Mouse (Mus musculus): Measurements from ENCODE around the gene Notch3. TPM values are rescaled to one million over a fixed set of nuclear protein-coding genes. Genes with fewer than 3 reads are reported as not detected.
A peak's percentile ranks its signal among the peaks of the same experiment; 100 is the strongest.
"Not testable (repeated sequence)": the region's sequence is repeated elsewhere in the genome, so short reads cannot be mapped to it uniquely, and the experiment has no call there.

The Notch3 gene
- polyA plus RNA-seq, 1 experiment from 2014 or later, result 26.8 TPM

- Histone ChIP-seq H3K36me3 (ENCODE audit: control insufficient read depth, insufficient read depth, low read length) (no peaks in the 10 kb centered on the region), H3K27me3 (ENCODE audit: control insufficient read depth, insufficient read depth, low read length) (peaks cover 7% of the 10 kb centered on the region), H3K4me1 (replicated peaks; ENCODE audit: control insufficient read depth, insufficient read depth, low read length) (peaks cover 9% of the 10 kb centered on the region; the same call in 1 of the 2 replicates), H3K4me3 (ENCODE audit: low read depth, low read length) (no peak overlapping the region), H3K27ac (ENCODE audit: low read depth, low read length) (no peak overlapping the region), H3K9ac (ENCODE audit: low read length) (no peak overlapping the region), H3K4me2 (ENCODE audit: low read depth, low read length, severe bottlenecking) (peak overlapping the region; percentile 88; the same call in 1 of the 2 replicates), H3K9me3 (ENCODE audit: control insufficient read depth, low read length) (no peaks in the 10 kb centered on the region)
- DNase-seq (ENCODE audit: low spot score) (no peak), ATAC-seq (replicated peaks; ENCODE audit: low FRiP score) (no peak)
- 56% methylated on average over 8 of the region's 8 CpGs for WGBS
Measured at GRCm38 (mm10) chr17:32112434-32113254, 54.0 kb downstream of the Notch3 start.

GRCm38 (mm10) chr17:32110980-32111780 is 55.5 kb downstream of the Notch3 start:
- Histone ChIP-seq H3K9ac (ENCODE audit: low read length) (no peak overlapping the region), H3K9me3 (ENCODE audit: control insufficient read depth, low read length) (no peaks in the 10 kb centered on the region), H3K27me3 (ENCODE audit: control insufficient read depth, insufficient read depth, low read length) (peaks cover 7% of the 10 kb centered on the region), H3K27ac (ENCODE audit: low read depth, low read length) (no peak overlapping the region), H3K4me3 (ENCODE audit: low read depth, low read length) (no peak overlapping the region), H3K4me1 (replicated peaks; ENCODE audit: control insufficient read depth, insufficient read depth, low read length) (peaks cover 9% of the 10 kb centered on the region; the same call in 1 of the 2 replicates), H3K4me2 (ENCODE audit: low read depth, low read length, severe bottlenecking) (no peak overlapping the region), H3K36me3 (ENCODE audit: control insufficient read depth, insufficient read depth, low read length) (no peaks in the 10 kb centered on the region)
- WGBS, result 76% methylated on average over 10 of the region's 10 CpGs
- ATAC-seq (replicated peaks; ENCODE audit: low FRiP score) (no peak), DNase-seq (ENCODE audit: low spot score) (no peak)

GRCm38 (mm10) chr17:32110424-32110823 is 56.2 kb downstream of the Notch3 start:
- Histone ChIP-seq H3K36me3 (ENCODE audit: control insufficient read depth, insufficient read depth, low read length) (no peaks in the 10 kb centered on the region), H3K9ac (ENCODE audit: low read length) (no peak overlapping the region), H3K4me1 (replicated peaks; ENCODE audit: control insufficient read depth, insufficient read depth, low read length) (peaks cover 9% of the 10 kb centered on the region; the same call in 1 of the 2 replicates), H3K4me3 (ENCODE audit: low read depth, low read length) (no peak overlapping the region), H3K27me3 (ENCODE audit: control insufficient read depth, insufficient read depth, low read length) (peaks cover 7% of the 10 kb centered on the region), H3K9me3 (ENCODE audit: control insufficient read depth, low read length) (no peaks in the 10 kb centered on the region), H3K4me2 (ENCODE audit: low read depth, low read length, severe bottlenecking) (no peak overlapping the region), H3K27ac (ENCODE audit: low read depth, low read length) (no peak overlapping the region)
- no peak for ATAC-seq (replicated peaks; ENCODE audit: low FRiP score)
- DNase-seq (ENCODE audit: low spot score), result no peak
- WGBS, result 63% methylated on average over 2 of the region's 2 CpGs

DNA sequence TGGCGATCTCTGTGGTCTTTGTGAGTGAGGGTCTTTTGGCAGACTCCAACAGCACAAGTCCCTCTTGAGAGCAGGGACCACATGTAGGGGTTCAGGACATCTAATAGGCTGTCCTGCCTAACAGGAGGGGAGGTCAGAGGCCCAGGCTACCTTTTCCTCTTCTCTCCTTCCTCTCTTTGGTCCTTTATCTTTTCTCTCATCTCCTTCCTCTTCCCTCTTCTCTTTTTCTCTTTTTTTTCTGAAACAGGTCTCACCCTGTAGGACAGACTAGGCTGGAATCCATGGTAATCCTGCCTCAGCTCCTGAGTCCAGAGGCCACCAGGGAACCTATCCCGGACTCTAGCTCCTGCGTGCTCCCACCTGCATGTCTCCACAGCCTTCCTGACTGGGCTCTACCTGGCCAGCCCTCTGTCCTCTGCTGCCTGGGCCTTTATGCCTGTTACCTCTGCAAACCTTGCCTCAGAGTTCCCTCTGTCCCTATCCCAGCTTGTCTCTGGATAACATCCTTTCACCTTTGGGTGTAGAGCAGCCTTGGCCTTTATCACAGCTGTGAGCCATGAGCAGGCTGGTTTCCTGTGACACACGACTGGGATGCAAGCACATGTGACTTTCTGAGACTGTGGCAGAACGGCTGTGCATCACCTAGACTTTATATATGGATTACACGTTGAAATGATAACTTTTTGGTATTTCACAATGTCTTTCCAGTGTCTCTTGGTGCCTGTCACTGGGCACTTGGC is 57.3 kb downstream of the Notch3 start:
- Histone ChIP-seq H3K27me3 (ENCODE audit: control insufficient read depth, insufficient read depth, low read length) (peaks cover 7% of the 10 kb centered on the region), H3K4me1 (replicated peaks; ENCODE audit: control insufficient read depth, insufficient read depth, low read length) (peaks cover 8% of the 10 kb centered on the region; the same call in 1 of the 2 replicates), H3K9me3 (ENCODE audit: control insufficient read depth, low read length) (no peaks in the 10 kb centered on the region), H3K36me3 (ENCODE audit: control insufficient read depth, insufficient read depth, low read length) (no peaks in the 10 kb centered on the region), H3K4me3 (ENCODE audit: low read depth, low read length) (no peak overlapping the region), H3K27ac (ENCODE audit: low read depth, low read length) (no peak overlapping the region), H3K4me2 (ENCODE audit: low read depth, low read length, severe bottlenecking) (no peak overlapping the region), H3K9ac (ENCODE audit: low read length) (no peak overlapping the region)
- ATAC-seq (replicated peaks; ENCODE audit: low FRiP score), result no peak
- no peak for DNase-seq (ENCODE audit: low spot score)
- 70% methylated on average over 6 of the region's 6 CpGs for WGBS

GRCm38 (mm10) chr17:32108320-32109011 is 58.2 kb downstream of the Notch3 start:
- not testable (repeated sequence) for H3K9me3 ChIP-seq (ENCODE audit: control insufficient read depth, low read length); H3K4me3 ChIP-seq (ENCODE audit: low read depth, low read length); H3K27ac ChIP-seq (ENCODE audit: low read depth, low read length); ATAC-seq (replicated peaks; ENCODE audit: low FRiP score); H3K9ac ChIP-seq (ENCODE audit: low read length); DNase-seq (ENCODE audit: low spot score); H3K4me2 ChIP-seq (ENCODE audit: low read depth, low read length, severe bottlenecking); H3K4me1 ChIP-seq (replicated peaks; ENCODE audit: control insufficient read depth, insufficient read depth, low read length); H3K27me3 ChIP-seq (ENCODE audit: control insufficient read depth, insufficient read depth, low read length); H3K36me3 ChIP-seq (ENCODE audit: control insufficient read depth, insufficient read depth, low read length)
- 84% methylated on average over 5 of the region's 5 CpGs for WGBS

- 72% methylated on average over 5 of the region's 5 CpGs for WGBS
- no peak for ATAC-seq (replicated peaks; ENCODE audit: low FRiP score)
Measured at GRCm38 (mm10) chr17:32107877-32108276, 58.8 kb downstream of the Notch3 start.

DNA sequence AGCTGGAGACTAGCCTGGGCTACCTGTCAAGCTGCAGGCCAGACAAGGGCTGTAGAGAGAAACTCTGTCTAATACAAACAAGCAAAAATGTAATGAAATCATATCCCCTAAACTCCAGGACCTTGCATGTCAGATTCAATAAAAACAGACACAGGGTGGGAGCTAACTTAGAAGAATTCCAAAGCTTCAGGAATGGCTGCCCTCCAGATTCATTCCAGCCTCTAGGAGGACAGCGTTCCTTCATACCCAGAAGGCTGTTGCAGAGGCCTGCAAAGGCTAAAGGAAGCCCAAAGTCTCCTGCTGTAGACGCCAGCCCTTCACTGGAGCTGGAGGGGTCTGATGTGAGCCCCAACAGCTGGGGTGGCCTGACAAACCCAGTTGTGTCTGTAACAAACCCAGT is 60.3 kb downstream of the Notch3 start:
- ATAC-seq (replicated peaks; ENCODE audit: low FRiP score), result no peak
- Histone ChIP-seq H3K27me3 (ENCODE audit: control insufficient read depth, insufficient read depth, low read length) (no peaks in the 10 kb centered on the region), H3K4me3 (ENCODE audit: low read depth, low read length) (no peak overlapping the region), H3K27ac (ENCODE audit: low read depth, low read length) (no peak overlapping the region), H3K9me3 (ENCODE audit: control insufficient read depth, low read length) (no peaks in the 10 kb centered on the region), H3K9ac (ENCODE audit: low read length) (no peak overlapping the region), H3K4me2 (ENCODE audit: low read depth, low read length, severe bottlenecking) (no peak overlapping the region), H3K36me3 (ENCODE audit: control insufficient read depth, insufficient read depth, low read length) (no peaks in the 10 kb centered on the region), H3K4me1 (replicated peaks; ENCODE audit: control insufficient read depth, insufficient read depth, low read length) (no peaks in the 10 kb centered on the region)
- WGBS, result 71% methylated on average over 2 of the region's 2 CpGs
- no peak for DNase-seq (ENCODE audit: low spot score)

More at GRCm38 (mm10) chr17:32107877-32108276, 58.8 kb downstream of the Notch3 start:
- Histone ChIP-seq H3K27ac (ENCODE audit: low read depth, low read length) (no peak overlapping the region), H3K4me3 (ENCODE audit: low read depth, low read length) (no peak overlapping the region), H3K36me3 (ENCODE audit: control insufficient read depth, insufficient read depth, low read length) (no peaks in the 10 kb centered on the region), H3K9ac (ENCODE audit: low read length) (no peak overlapping the region), H3K27me3 (ENCODE audit: control insufficient read depth, insufficient read depth, low read length) (peaks cover under 1% of the 10 kb centered on the region; the same call in 1 of the 2 replicates), H3K4me1 (replicated peaks; ENCODE audit: control insufficient read depth, insufficient read depth, low read length) (no peaks in the 10 kb centered on the region), H3K9me3 (ENCODE audit: control insufficient read depth, low read length) (no peaks in the 10 kb centered on the region), H3K4me2 (ENCODE audit: low read depth, low read length, severe bottlenecking) (no peak overlapping the region)
- DNase-seq (ENCODE audit: low spot score), result no peak

DNA sequence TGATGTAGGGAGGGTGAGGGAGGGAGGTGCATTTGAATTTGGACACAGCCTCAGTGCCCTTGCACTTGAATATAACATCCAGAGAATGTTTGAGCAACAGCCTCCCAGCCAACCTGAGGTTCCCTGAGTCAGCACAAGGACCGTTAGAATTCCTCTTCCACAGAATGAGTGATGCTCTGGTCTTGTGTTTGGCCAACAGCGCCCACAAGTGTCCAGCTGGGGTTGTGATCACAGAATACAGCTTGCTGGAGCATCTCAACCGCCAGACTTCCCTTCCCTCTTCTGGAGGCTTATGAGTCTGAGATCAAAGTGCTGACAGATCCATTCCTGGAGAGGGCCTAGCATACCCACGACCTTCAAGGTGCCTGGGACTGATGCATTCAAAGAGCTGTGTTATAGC is 63.6 kb downstream of the Notch3 start:
- Histone ChIP-seq H3K4me2 (ENCODE audit: low read depth, low read length, severe bottlenecking) (no peak overlapping the region), H3K27ac (ENCODE audit: low read depth, low read length) (no peak overlapping the region), H3K9me3 (ENCODE audit: control insufficient read depth, low read length) (no peaks in the 10 kb centered on the region), H3K4me1 (replicated peaks; ENCODE audit: control insufficient read depth, insufficient read depth, low read length) (peaks cover 5% of the 10 kb centered on the region; the same call in 1 of the 2 replicates), H3K4me3 (ENCODE audit: low read depth, low read length) (no peak overlapping the region), H3K36me3 (ENCODE audit: control insufficient read depth, insufficient read depth, low read length) (no peaks in the 10 kb centered on the region), H3K9ac (ENCODE audit: low read length) (no peak overlapping the region), H3K27me3 (ENCODE audit: control insufficient read depth, insufficient read depth, low read length) (peaks cover 2% of the 10 kb centered on the region; the same call in 1 of the 2 replicates)
- WGBS, result 21% methylated on average over 4 of the region's 4 CpGs
- no peak for DNase-seq (ENCODE audit: low spot score)
- no peak for ATAC-seq (replicated peaks; ENCODE audit: low FRiP score)

Measured in forebrain, embryonic 11.5 days (tissue).